Mouse (Mus musculus) urinary bladder, postnatal 25 days (tissue): ENCODE measurements at regions not wholly inside any gene's neighbourhood (a gene's known extent, or its start where the extent isn't known, plus 50 kb on each side); places are given as distances from the start of the nearest gene placed in this dataset.
A peak's percentile ranks its signal among the peaks of the same experiment; 100 is the strongest.

Experiments
- DNase-seq: peaks from one replicate; pipeline ENCODE4 v3.0.0; 2022; ENCODE audit warnings: low spot score

DNA sequence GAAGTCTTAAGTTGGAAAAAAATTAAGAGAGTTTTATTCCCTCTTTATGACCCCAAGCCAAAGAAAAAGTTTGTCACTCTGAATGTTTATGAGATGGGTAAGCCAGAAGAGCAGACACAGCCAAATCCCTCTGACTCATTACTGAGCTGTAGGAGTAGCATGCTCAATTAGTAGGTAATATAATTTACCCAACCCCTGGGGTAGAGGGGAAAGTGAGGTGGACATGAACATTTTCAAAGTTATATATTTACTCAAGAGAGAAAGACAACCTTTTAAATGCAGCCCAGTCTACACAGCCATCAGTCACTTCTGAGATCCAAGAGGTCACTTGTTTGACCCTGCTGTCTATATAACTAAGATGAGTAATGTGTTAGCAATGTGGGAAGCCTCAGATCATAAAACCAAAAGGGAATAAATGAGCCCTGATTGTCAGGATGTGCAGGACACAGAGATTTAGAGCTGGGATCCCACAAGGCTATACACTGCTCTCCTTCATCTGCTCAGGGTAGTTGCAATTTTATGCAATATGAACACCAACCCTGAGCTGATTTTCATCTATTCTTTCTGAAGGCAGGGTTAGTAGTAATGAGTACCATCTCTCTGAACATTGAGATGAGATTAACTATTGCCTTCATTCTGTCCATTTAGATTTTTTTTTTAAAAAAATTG, 114.7 kb upstream of the Ndp start:
- DNase-seq = no peak

GRCm38 (mm10) chrX:17017823-17018222, 106.2 kb upstream of the Ndp start:
- DNase-seq = no peak

DNA sequence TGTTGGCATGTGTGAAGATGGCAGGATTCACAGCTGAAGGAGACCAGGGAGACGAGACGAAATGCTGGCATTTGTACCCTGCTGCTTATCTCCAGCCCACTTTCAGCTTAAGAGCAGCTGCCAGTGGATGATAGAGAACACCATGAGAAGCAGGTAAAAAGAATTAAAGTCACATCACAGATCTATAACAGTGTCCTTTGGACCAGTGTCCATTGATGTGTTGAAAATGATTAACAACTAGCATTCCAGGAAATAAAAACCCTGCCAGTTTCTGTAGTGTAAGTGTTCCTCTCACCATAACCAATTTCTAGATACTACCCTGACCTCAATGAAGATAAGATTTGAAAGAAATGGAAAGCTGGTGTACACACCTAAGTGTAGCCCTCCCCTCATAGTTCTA, 97.6 kb upstream of the Ndp start:
- no peak for DNase-seq

GRCm38 (mm10) chrX:16998578-16998977, 87.0 kb upstream of the Ndp start:
- peak; percentile 4 for DNase-seq
